Mouse (Mus musculus) kidney, adult 11 months (tissue): ENCODE data around the gene Plekha1.

Experiments used
- DNase-seq: peaks from one replicate; pipeline ENCODE4 v3.0.0; 2022

The Plekha1 gene

DNA sequence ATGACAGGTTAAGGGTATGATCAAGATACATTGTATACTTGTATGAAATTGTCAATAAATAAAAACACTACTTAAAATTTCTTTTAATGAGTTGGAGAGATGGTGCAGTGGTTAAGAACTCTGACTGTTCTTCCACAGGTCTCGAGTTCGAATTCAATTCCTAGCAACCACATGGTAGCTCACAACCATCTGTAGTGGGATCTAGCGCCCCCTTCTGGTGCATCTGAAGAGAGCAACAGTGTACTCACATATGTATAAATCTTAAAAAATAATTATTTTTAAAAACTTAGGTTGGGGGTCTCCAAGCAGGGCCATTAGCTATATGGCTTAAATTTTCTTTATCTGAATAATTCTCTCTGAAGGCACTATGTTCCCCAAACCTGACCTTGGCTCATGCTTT is 64.8 kb downstream of the Plekha1 start:
- no peak for DNase-seq

DNA sequence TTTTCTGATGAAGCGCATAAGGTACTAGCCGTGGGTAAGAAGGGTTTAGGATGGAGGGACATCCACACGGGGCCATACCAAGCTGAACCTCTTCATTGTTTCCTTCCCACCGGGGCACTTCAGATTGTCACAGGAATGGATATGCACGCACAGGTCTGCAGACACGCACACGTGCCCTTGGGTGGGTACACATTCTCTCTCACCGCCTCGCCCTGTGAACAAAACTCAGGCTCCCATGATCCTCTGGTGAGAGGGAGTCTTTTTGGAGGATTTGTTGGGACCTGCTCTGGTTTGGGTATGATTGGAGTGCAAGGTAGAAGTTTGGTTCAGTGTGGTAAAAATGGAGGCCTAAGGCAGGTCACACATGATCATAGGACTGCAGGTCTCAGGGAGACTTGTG is 67.4 kb downstream of the Plekha1 start:
- DNase-seq: no peak

DNA sequence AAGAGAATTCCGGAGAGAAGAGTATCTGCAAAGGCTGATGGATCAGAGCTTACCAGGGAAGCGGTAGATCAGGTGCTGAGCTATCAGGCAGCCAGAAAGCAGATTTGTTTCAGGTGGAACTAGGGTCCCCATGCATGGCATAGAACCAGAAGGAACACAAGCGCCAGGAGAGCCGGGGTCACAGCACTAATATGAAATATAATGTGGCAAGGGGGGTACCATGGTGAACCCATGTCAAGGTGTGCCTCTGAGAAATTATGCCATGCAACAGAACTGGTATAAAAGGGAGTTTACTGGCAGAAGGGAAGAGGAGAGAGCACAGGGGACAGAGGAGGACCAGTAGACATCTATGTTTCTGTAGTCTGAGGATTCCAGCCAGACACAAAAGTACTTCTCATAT is 69.1 kb downstream of the Plekha1 start:
- no peak for DNase-seq

DNA sequence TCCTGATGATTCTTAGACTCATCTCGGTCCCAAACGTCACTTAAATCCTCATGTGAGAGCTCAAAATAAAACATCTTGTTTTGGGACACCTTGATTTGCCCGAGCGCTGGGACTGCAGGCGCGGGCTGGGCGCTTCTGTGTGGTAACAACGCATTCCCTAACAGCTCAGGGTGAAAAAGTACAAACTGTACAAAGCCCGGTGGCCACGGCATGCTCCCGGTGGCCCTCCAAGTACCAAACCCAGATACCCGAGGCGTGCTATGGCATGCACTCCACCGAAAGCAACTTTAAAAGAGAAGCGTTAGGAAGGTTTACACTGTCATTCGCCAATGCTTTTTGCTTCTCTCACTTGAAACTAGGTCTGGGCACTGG is 69.9 kb downstream of the Plekha1 start:
- no peak for DNase-seq

DNA sequence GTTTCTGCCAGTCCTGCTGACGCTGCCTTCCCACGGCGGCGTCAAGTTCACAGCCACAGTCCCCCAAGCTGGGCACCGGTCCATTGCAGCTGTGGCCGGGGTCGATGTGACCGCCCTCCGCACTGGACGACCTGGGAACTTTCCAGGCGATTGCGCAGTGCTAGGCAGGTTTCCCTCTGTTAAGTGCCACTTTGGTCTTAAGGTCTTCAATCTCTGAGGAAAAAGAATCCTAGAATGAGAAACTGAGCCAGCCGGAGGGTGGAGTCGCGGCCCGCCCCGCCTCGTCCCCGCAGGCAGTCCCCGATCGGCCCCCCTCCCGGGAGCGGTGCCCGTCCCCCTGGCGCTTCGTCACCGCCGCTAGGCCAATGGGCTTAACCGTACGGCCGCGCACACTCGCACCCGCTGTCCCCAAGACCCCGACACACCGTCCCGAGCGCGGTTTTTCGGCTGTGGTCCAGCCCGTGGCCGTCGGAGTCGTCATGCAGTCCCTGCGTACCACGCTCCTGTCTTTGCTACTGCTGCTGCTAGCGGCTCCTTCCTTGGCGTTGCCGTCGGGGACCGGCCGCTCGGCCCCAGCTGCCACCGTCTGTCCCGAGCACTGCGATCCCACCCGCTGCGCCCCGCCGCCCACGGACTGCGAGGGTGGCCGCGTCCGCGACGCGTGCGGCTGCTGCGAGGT is 70.4 kb downstream of the Plekha1 start, which contains the start of gene Htra1:
Htra1 (plus strand) TSS at position 319 of the 679 bp plus-strand sequence.
- peak; percentile 65 for DNase-seq

DNA sequence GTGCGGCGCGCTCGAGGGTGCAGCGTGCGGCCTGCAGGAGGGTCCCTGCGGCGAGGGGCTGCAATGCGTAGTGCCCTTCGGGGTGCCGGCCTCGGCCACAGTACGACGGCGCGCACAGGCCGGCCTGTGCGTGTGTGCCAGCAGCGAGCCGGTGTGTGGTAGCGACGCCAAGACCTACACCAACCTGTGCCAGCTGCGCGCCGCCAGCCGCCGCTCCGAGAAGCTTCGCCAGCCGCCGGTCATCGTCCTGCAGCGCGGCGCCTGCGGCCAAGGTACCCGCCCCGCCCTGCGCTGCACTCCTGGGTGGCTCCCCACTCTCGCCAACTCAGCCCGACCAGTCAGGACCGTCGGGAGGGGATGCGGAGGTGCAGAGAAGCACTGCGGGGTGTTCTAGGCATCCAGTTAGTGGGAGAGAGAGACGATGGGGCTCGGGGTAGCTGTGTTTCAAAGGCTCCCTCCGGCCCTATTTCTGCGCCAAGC is 71.0 kb downstream of the Plekha1 start:
- DNase-seq: peak; percentile 42

DNA sequence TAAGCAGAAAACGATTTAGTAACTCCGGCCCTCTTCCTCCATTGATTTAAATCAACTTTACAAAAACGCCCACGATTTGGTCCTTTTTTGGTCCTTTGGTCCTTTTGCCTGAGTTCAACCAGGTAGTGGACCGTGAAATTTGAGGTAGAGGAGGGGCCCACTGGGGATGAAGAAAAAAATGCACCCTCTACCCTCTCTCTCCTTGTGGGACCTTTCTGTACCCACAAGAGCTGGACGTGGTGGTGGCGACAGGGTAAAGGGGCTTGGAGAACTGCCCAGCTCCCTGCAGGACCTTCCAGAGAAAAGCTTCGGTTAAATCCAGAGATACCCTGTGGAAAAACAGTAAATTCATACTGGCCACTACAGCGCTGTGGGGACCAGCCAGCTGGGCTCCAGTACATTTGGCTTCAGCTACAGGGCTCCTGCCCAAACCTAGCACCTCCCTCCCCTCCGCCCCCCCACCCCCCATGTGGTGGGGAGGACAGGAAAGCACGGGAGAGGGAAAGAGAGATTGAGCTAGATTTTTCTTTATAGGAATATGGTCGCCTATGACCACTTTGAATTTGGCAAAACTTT is 71.8 kb downstream of the Plekha1 start:
- no peak for DNase-seq

DNA sequence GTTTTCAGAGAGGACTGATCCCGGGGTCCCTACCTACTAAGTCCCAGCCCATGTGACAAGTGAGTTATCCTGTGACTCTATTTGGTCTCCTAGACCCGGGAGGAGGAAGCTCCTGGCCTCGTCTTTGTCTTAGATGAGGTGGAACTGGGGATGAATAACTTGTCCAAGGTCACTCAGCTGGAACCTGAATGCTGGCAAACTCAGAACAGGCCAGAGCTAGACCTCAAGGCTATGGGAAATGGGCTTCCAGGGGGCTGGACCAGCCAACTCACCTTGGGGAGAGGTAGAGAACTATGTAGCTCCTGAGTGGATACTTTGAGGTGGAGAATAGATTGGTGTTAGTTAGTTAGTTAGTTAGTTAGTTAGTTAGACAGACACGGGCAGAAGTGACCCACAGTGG is 72.4 kb downstream of the Plekha1 start:
- no peak for DNase-seq

DNA sequence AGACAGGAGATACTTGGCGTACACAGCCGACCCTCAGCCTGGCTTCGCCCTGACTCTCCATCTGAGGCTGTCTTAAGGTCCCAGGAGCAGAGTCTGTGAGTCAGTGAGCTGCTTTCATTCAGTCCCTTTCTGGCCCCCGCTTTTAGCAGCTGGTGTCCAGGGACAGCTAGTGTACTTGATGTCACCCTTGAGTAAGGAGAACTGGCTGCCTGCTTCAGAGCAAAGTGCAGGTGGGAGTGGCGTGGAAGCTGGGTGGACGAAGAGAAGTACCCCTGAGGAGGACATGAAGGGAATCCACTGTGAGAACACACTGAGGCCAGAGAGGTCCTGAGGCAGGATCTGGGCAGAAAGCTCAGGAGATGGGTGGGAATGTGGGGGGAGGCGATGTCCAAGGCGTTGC is 73.3 kb downstream of the Plekha1 start:
- DNase-seq: no peak

DNA sequence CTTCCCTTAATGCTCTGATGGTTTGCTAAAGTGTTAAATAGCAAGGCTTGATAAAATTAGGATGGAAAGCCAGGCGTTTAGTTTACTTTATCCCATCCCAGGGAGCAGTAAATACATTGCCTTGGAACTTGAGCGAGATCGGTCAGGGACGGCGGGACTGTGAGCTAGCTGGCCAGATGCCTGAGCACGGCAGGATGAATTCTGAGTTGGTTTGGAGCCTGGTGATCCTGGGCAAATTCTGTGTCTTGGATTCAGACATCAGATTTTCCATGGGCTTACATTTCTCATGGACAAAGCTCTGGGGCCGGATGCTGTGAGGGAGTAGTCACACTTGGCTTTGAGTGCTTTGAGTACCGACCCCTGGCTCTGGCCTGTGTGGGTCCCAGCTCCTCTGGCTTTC is 75.2 kb downstream of the Plekha1 start:
- DNase-seq: no peak

DNA sequence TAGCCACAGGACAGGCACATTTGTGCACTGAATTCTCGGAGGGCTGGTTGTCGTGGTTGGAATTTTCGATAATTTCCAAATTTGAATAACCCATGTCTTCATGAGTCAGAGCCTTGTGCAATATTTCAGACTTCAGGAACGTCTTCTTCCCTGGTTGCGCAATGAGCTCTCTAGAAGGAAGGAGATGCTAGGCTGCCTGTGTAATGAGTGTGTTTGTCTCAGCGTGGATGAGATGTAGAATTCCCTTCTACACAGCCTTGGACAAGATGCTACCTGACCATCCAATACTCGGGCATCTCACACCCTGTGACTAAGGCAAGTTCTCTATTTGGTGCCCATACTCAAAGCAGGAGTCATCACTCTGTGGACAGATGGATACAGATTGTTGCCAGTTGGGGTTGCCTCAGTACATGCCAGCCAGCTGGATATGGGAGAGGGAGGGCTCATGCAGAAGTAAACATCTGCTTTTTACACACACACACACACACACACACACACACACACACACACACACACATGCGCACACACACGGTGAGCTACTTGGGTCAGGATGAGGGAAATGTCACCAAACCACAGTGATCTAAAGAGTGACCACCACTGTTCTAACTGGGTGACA is 77.8 kb downstream of the Plekha1 start:
- DNase-seq: no peak

DNA sequence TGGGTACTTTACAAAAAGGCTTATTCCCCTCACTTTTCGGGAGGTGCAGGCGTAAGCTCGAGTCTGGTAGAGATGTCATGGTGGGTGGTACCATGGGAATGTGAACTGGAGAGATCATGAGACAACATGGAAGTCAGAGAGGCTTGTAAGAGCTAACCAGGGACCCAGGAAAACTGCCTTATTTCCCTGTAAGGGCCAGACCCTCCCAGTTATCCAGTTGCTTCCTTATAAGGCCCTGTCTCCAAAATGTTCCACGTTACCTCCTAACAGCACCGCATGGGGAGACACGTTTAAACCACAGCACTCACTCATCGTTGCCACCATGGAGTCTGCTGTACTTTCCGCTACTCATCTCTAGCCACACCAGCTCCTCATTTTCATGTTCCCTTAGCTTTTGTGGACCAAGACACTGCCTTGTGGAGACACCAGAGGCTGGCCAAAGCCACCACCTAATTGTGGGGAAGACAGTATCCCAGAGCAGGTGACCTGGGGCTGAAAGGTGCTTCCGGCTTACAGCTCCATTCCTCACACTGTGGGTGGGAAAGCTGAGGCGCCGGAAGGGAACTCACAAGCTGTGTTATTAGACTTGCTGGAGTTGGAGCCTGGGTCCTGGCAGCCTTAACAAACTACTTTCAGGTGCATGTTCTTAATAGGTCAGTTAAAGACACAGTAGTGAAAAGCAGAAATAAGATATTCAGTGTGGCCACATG is 79.4 kb downstream of the Plekha1 start:
- no peak for DNase-seq

DNA sequence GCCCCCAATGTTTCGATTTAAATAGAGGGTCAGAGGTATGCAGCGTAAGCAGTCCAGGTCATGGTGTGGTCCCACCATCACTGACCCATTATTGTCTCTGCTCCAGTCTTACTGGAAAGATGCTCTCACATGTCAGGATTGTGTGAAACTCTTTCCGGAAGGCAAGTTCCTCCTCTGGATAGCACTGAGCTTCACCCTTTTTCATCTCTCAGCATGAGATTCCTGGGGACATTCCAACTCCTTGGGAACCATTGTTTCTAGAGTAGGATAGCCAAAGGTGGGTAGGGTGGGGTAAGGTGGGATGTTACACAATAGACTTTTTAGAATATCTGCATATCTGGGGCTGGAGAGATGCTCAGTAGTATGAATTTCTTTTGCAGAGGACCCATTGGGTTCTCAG is 80.2 kb downstream of the Plekha1 start:
- DNase-seq: no peak

DNA sequence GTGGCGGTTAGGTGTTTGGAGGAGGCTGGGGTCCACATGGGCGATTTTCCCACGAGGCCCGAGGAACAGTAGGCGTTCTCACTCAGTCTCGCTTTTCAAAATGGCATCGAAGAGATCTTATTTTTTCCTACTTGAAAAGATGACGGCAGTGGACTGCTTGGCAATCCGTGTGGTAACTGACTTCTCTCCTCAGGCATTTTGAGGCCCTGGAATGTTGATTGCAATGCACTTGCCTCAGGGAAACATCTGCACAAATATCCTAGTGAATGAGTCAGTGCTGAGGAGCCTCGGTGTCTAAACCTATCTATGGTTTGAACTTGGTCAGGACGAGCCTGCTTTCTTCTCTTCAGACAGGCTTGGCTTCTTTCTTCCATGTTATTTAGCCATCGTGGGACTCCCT is 80.7 kb downstream of the Plekha1 start:
- no peak for DNase-seq

DNA sequence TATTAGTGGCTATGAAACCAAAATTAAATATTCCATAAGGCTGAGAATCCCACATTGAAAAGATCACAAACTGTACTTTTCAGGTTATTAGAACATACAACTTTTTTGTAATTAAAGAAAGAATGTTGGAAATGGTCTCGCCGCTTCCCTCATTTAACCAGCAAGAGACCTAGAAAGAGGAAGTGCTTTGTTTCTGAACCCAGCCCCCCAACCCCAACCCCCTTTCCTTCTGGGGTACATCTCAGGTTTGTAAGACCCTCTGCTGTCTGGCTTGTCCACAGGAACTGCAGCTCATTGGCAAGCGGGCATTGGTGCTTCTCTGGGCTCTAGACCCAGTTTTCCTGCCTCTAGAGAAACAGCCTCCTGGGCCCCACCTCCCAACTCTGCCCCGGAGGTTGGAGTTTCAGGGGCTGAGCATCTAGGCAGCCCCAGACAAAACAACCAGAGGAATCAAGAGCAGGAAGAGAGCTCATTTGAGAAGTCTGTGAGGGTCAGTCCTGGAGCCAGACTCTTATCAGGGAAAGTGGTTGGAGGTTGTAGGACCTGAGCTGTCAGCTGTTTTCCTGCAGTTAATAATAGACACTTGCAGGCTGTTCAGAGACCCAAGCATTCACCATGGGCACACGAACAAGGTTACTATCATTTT is 83.1 kb downstream of the Plekha1 start:
- no peak for DNase-seq

DNA sequence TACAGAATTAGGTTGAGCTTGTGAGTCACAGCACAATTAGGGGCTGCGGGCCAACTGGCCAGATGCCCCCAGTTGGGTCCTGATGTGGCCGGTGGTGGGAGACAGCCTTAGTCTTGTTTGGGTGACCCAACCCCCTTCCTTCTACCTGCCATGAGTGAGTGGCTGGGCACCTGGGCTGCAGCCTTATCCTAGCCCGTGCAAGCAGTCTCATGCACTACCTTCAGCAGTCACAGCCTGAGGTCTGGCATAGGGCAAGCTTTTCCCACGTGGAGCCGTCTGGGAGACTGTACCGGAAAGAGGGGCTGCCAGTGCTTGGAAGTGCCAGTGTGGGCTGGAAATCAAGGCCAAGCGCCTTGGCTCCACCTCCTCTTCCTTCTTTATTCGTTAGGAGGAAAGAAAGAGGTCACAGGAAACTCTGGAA is 83.8 kb downstream of the Plekha1 start:
- peak; percentile 43 for DNase-seq

DNA sequence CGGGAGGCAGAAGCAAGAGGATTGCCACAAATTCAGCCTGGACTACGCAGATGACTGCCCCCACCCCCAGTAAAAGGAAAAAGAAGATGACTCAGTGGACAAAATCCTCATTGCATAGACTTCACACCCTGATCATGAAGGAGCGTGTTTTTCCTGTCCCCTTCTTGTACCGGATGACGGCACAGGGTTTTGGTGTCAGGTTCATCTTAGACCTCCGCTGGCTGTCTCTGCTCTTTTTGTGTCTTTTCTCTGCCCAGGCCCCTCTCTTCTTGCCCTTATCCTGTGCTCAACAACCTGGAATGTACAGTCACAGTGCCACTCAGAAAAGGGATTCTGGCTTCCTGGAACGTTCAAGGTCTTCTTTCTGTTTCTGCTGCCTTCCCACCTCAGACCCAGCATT is 84.9 kb downstream of the Plekha1 start:
- DNase-seq: no peak

DNA sequence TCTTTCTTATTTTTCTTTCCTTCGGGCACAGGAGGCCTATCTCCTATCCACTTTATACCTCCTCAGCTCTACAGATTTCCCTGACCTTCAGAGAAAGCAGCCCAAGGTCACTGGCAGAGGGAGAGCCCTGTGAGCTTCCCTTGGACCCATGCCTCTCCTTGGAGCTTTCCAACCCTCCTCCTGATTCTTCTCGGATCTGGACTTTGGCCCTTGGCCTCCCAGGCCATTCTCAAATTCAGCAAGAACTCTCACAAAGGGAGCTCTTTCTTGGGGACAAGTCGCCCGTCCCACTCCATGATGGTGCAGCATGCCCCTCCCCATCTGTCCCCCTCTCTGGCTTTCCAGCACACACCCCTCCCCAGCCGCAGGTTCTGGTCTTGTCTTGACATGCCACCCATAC is 85.4 kb downstream of the Plekha1 start:
- DNase-seq: peak; percentile 72

DNA sequence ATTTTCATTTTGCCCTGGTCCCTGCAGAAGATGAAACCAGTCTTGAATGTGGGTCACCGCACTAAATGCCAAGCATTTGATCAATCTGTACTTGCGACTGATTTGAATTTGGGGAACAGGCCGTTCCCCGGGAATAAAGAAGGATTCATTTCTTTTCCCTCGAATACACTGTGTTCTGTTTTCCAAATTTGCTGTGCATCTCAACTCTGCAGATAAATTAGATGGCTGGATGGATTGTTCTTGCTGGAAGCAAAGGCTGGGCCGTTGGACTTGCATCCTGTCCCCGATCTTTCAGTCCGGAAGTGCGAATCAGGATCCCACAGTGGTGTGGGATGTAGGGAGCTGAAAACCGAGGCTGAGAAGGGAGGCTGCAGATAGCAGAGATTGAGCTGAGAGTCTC is 87.8 kb downstream of the Plekha1 start:
- DNase-seq: no peak

DNA sequence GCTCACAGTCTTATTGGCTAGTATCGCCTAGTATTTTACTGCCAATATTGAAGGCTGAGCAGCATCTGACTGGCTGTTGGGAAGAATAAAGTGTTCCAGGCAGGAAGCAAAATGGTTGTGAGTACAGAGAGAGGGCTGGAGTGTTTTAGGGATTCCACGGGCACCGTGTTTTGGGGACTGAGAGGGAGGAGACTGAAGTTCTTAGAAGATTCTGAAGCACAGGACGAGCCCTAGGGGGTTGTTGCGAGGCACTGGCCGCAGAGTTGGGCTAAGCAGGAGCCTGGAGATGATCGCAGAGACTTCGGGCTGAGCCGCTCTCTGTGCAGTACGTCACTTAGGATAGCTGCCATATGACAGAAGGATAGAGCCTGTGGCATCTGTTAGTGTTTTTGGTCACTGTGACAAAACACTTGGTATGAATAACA is 88.6 kb downstream of the Plekha1 start:
- DNase-seq: no peak

DNA sequence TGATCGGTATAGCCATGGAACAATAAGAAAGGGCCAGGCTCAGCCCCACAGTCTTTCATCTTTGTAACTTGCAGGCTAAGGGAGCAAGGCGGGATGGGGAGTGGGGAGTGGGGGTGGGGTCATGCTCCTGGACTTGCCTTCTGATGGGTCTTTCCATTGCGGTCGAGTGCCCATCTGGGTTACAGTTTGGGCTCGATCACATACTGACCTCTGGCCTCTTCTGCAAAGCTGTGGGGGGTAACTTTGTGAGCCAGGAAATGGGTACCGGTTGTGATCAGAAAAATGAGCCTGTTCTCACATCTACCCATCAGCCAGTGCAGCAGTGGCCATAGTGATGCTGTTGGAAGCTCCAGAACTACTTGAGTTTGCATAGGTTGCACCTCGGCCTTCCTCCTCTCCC is 93.0 kb downstream of the Plekha1 start:
- DNase-seq: peak; percentile 67

DNA sequence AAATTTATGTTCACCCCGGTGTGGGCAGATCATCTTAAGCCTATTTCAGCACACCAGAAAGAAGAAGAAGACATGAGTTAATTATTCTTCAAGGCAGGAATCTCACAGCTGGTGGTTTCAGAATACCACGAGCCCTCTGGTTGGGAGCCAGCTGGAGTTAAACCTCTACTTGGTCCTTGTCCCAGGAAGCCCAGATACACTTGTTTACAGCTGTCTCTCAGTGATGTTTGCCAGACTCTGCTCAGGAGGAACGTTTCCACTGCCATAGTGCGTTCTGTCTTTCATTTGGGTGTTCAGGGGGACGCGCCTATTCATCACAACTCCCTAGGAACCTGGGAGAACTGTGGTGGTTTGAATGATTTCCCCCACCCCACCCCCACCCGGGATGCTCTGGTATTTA is 94.3 kb downstream of the Plekha1 start:
- peak; percentile 90 for DNase-seq

DNA sequence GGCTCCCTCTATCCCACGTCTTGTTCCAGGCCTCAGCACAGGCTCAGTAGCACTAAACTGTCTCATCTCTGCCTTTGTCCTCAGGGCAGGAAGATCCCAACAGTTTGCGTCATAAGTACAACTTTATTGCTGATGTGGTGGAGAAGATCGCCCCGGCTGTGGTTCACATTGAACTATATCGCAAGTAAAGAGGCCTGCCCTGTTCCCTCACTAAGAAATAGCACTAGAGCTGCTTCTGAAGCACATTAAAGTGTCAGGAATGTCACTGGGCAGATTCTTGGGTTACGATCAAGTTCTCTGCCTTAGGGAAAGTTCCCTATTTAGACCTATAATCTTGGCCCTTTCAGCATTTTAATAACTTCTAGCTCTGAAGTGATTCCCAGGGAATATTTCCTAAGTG is 95.9 kb downstream of the Plekha1 start:
- DNase-seq: no peak
